Mouse (Mus musculus) forebrain, postnatal 0 days (tissue): ENCODE data around the gene Cbfb. TPM values are rescaled to one million over a fixed set of nuclear protein-coding genes. Genes with fewer than 3 reads are reported as not detected.

Experiments used
- ATAC-seq: fragments of 200-750 bp; cut with Nextera tagmentation; 2 replicates; pipeline ENCODE4 v1.8.0; 2017; ENCODE audit warnings: mild to moderate bottlenecking, moderate library complexity
- DNase-seq: peaks from one replicate; pipeline ENCODE4 v3.0.0-alpha.2; 2015
- H3K27ac ChIP-seq: fragments of 300-500 bp; sonication (generic); 2 replicates; pipeline ENCODE4 v1.5.1; 2014; ENCODE audit warnings: low read depth, mild to moderate bottlenecking, antibody characterized with exemption, low read length, moderate library complexity, mixed read lengths
- H3K27me3 ChIP-seq: fragments of 300-500 bp; sonication (generic); 2 replicates; pipeline ENCODE4 v1.6.1; 2014; ENCODE audit warnings: mild to moderate bottlenecking, low read length, mixed read lengths; ENCODE audit not compliant: insufficient read depth
- H3K36me3 ChIP-seq: fragments of 300-500 bp; sonication (generic); 2 replicates; pipeline ENCODE4 v1.6.1; 2014; ENCODE audit warnings: mild to moderate bottlenecking, moderate library complexity; ENCODE audit not compliant: insufficient read depth
- H3K4me1 ChIP-seq: fragments of 300-500 bp; sonication (generic); 2 replicates; pipeline ENCODE4 v1.6.1; 2014; ENCODE audit warnings: antibody characterized with exemption; ENCODE audit not compliant: insufficient read depth
- H3K4me2 ChIP-seq: fragments of 300-500 bp; sonication (generic); 2 replicates; pipeline ENCODE4 v1.6.1; 2014; ENCODE audit warnings: low read depth, mild to moderate bottlenecking, moderate library complexity
- H3K4me3 ChIP-seq: fragments of 300-500 bp; sonication (generic); 2 replicates; pipeline ENCODE4 v1.5.1; 2014; ENCODE audit warnings: low read depth, low read length, mixed read lengths
- H3K9ac ChIP-seq: fragments of 300-500 bp; sonication (generic); 2 replicates; pipeline ENCODE4 v1.6.1; 2014; ENCODE audit warnings: mild to moderate bottlenecking
- H3K9me3 ChIP-seq: fragments of 300-500 bp; sonication (generic); 2 replicates; pipeline ENCODE4 v1.6.1; 2016; ENCODE audit warnings: low read length
- CTCF ChIP-seq: sonication (generic); IDR thresholded peaks from 2 replicates; pipeline ENCODE4 v1.5.1; 2016; ENCODE audit warnings: antibody characterized with exemption, control low read depth, low read depth
- WGBS: fragments of 180-500 bp; shearing (Covaris S2); extraction: QIAGEN DNeasy Blood & Tissue Kit; methylation state at CpG from one replicate; pipeline ENCODE4 v1.1.7; 2014; 5-methylcytosine and 5-hydroxymethylcytosine counted together
- polyA plus RNA-seq: library from polyadenylated mRNA; unstranded; fragments of >200 nt; fragmentation: Nextera tagmentation; extraction: Ambion mirVana; gene quantifications from 2 replicates; pipeline ENCODE4 v1.2.1, GENCODE M21; 2015
- total RNA-seq: library from RNA; depleted of rRNA; stranded (reverse); fragments of >200 nt; gene quantifications from 2 replicates; pipeline ENCODE4 v1.2.3, GENCODE M21; 2014

The Cbfb gene
- total and polyA plus RNA-seq, 2 experiments from 2014 or later, result 29.9 to 65.6 TPM

- Histone ChIP-seq H3K4me2 (peak overlapping the region; percentile 59), H3K36me3 (no peaks in the 10 kb centered on the region), H3K9me3 (no peaks in the 10 kb centered on the region), H3K4me3 (peak overlapping the region; percentile 27), H3K9ac (peak overlapping the region; percentile 32; the same call in 1 of the 2 replicates), H3K4me1 (0 out of 2 replicates have a peak, but pooled peaks cover 11% of the 10 kb centered on the region), H3K27ac (peak overlapping the region; percentile 42; the same call in 1 of the 2 replicates), H3K27me3 (no peaks in the 10 kb centered on the region)
- 2% methylated on average over 27 of the region's 27 CpGs for WGBS
- DNase-seq, result peak; percentile 89
- TF ChIP-seq CTCF, result no peak
- ATAC-seq, result peak; percentile 92
These were observed 17.7 kb upstream of the Cbfb start for GRCm38 (mm10) chr8:105152623-105153398.

- Histone ChIP-seq H3K4me3 (no peak overlapping the region), H3K4me2 (no peak overlapping the region), H3K36me3 (no peaks in the 10 kb centered on the region), H3K27me3 (no peaks in the 10 kb centered on the region), H3K4me1 (0 out of 2 replicates have a peak, but pooled peaks cover 11% of the 10 kb centered on the region), H3K9me3 (no peaks in the 10 kb centered on the region), H3K27ac (no peak overlapping the region), H3K9ac (no peak overlapping the region)
- TF ChIP-seq CTCF, result no peak
- ATAC-seq (no peak), DNase-seq (no peak)
- 91% methylated on average over 5 of the region's 5 CpGs for WGBS
These were observed 16.2 kb upstream of the Cbfb start for GRCm38 (mm10) chr8:105154316-105154715.

GRCm38 (mm10) chr8:105155091-105155745 lies 15.3 kb upstream of the Cbfb start:
- no peaks in the 10 kb centered on the region for H3K27me3 ChIP-seq
- H3K4me2 ChIP-seq, result no peak overlapping the region
- H3K36me3 ChIP-seq, result no peaks in the 10 kb centered on the region
- 0 out of 2 replicates have a peak, but pooled peaks cover 11% of the 10 kb centered on the region for H3K4me1 ChIP-seq
- H3K9me3 ChIP-seq, result no peaks in the 10 kb centered on the region
- ATAC-seq, result no peak
- no peak overlapping the region for H3K9ac ChIP-seq
- no peak overlapping the region for H3K4me3 ChIP-seq
- WGBS, result 69% methylated on average over 6 of the region's 6 CpGs
- TF ChIP-seq CTCF, result no peak
- no peak overlapping the region for H3K27ac ChIP-seq
- peak; percentile 7 for DNase-seq

GRCm38 (mm10) chr8:105157555-105157954 lies 12.9 kb upstream of the Cbfb start:
- DNase-seq (no peak), ATAC-seq (no peak)
- Histone ChIP-seq H3K27me3 (no peaks in the 10 kb centered on the region), H3K4me3 (no peak overlapping the region), H3K4me1 (0 out of 2 replicates have a peak, but pooled peaks cover 9% of the 10 kb centered on the region), H3K9ac (no peak overlapping the region), H3K27ac (no peak overlapping the region), H3K9me3 (no peaks in the 10 kb centered on the region), H3K36me3 (no peaks in the 10 kb centered on the region), H3K4me2 (no peak overlapping the region)
- WGBS, result 66% methylated on average over 10 of the region's 10 CpGs
- peak; percentile 38; the same call in 1 of the 2 replicates for TF ChIP-seq CTCF

GRCm38 (mm10) chr8:105158084-105158483 lies 12.4 kb upstream of the Cbfb start:
- H3K4me2 ChIP-seq, result no peak overlapping the region
- no peak overlapping the region for H3K4me3 ChIP-seq
- no peak overlapping the region for H3K27ac ChIP-seq
- WGBS, result 81% methylated on average over 3 of the region's 3 CpGs
- no peak for TF ChIP-seq CTCF
- no peaks in the 10 kb centered on the region for H3K36me3 ChIP-seq
- 0 out of 2 replicates have a peak, but pooled peaks cover 4% of the 10 kb centered on the region for H3K4me1 ChIP-seq
- DNase-seq, result no peak
- ATAC-seq, result no peak
- H3K9ac ChIP-seq, result no peak overlapping the region
- no peaks in the 10 kb centered on the region for H3K9me3 ChIP-seq
- no peaks in the 10 kb centered on the region for H3K27me3 ChIP-seq

GRCm38 (mm10) chr8:105161121-105161652 lies 9.3 kb upstream of the Cbfb start:
- Histone ChIP-seq H3K27me3 (no peaks in the 10 kb centered on the region), H3K9me3 (no peaks in the 10 kb centered on the region), H3K4me1 (no peaks in the 10 kb centered on the region), H3K4me3 (no peak overlapping the region), H3K4me2 (no peak overlapping the region), H3K9ac (no peak overlapping the region), H3K27ac (no peak overlapping the region), H3K36me3 (no peaks in the 10 kb centered on the region)
- WGBS, result 60% methylated on average over 3 of the region's 3 CpGs
- ATAC-seq, result no peak
- DNase-seq, result no peak
- TF ChIP-seq CTCF, result no peak
